Mouse (Mus musculus) cerebellum, adult (tissue): ENCODE data around the gene Mroh8.
"Not testable (repeated sequence)": the region's sequence is repeated elsewhere in the genome, so short reads cannot be mapped to it uniquely, and the experiment has no call there.

Experiments
- ATAC-seq: cut with Nextera tagmentation; 2 replicates; pipeline ENCODE4 v1.9.2; 2017; ENCODE audit warnings: mild to moderate bottlenecking, moderate library complexity, mixed read lengths; ENCODE audit not compliant: insufficient number of reproducible peaks, low FRiP score, low TSS enrichment

Gene Mroh8

GRCm38 (mm10) chr2:157203026-157203425 lies 76.3 kb downstream of the Mroh8 start:
- ATAC-seq: no peak

GRCm38 (mm10) chr2:157202361-157202760 lies 77.0 kb downstream of the Mroh8 start:
- ATAC-seq: no peak

GRCm38 (mm10) chr2:157201081-157201830 lies 78.1 kb downstream of the Mroh8 start:
- no peak for ATAC-seq

GRCm38 (mm10) chr2:157198405-157198804 lies 80.9 kb downstream of the Mroh8 start:
- not testable (repeated sequence) for ATAC-seq

- ATAC-seq: no peak
These were observed 88.7 kb downstream of the Mroh8 start for GRCm38 (mm10) chr2:157190651-157191050.

GRCm38 (mm10) chr2:157187223-157187622 lies 92.1 kb downstream of the Mroh8 start:
- ATAC-seq: no peak

GRCm38 (mm10) chr2:157186504-157186903 lies 92.8 kb downstream of the Mroh8 start:
- ATAC-seq: no peak

- no peak for ATAC-seq
These were observed 94.2 kb downstream of the Mroh8 start for GRCm38 (mm10) chr2:157185022-157185660.

- ATAC-seq: no peak
These were observed 101.2 kb downstream of the Mroh8 start for GRCm38 (mm10) chr2:157178167-157178566.

GRCm38 (mm10) chr2:157176248-157176647 lies 103.1 kb downstream of the Mroh8 start:
- no peak for ATAC-seq

- no peak for ATAC-seq
These were observed 104.9 kb downstream of the Mroh8 start for GRCm38 (mm10) chr2:157174416-157174815.

GRCm38 (mm10) chr2:157173555-157173954 lies 105.8 kb downstream of the Mroh8 start:
- ATAC-seq: no peak

- no peak for ATAC-seq
These were observed 106.4 kb downstream of the Mroh8 start for GRCm38 (mm10) chr2:157172984-157173383.

- ATAC-seq: no peak
These were observed 108.7 kb downstream of the Mroh8 start for GRCm38 (mm10) chr2:157170626-157171025.

- ATAC-seq: no peak
These were observed 109.2 kb downstream of the Mroh8 start for GRCm38 (mm10) chr2:157170166-157170565.

GRCm38 (mm10) chr2:157166371-157167080 lies 112.8 kb downstream of the Mroh8 start:
- ATAC-seq: no peak

- ATAC-seq: not testable (repeated sequence)
These were observed 113.8 kb downstream of the Mroh8 start for GRCm38 (mm10) chr2:157165312-157166224.

GRCm38 (mm10) chr2:157164101-157164500 lies 115.2 kb downstream of the Mroh8 start:
- no peak for ATAC-seq
